Mouse (Mus musculus): ENCODE data around the gene Eif5a. TPM values are rescaled to one million over a fixed set of nuclear protein-coding genes. Genes with fewer than 3 reads are reported as not detected.

Eif5a gene
- total and polyA plus RNA-seq, 2 experiments from 2014 or later: 452 to 1,054 TPM

DNA sequence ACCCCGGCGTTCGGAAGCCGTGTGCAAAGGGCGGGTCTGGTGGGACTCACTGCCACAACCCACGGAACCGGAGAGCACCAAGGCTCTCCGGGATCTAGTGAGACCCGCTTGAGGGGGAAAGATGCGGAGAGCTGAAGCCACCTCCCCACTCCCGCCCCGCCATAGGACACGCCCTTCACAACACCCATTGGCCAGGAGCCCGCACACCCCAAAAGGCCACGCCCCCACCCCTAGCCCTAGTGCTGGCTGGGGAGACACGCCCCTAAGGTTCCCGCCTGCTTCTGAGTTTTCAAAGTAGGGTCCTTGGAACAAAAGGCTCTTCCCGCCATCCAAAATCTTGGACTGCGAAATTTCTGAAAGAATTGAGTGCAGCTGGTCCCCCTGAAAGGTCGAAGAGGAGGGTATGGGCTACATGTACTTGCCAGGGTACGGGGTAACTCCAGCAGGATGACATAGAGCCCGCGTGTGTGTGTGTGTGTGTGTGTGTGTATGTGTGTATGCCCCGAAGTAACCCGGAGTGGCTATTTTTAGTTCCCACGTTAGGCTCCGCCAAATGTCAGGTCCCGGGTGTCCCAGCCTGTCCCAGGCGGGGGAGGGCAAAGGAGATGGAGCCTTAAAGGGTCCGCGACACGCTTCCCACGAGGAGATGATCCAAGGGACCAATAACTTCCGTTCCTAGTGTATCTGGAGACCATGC lies 26.5 kb upstream of the Eif5a start, which contains the start of gene Slc2a4:
Slc2a4 (minus strand) TSS at position 123 of the 697 bp plus-strand sequence.
- TF ChIP-seq CTCF (IDR thresholded peaks at IDR 0.05): no peak
- no peak within 1 kb of the TSS for H3K27ac ChIP-seq (ENCODE audit: low read depth, low read length)

DNA sequence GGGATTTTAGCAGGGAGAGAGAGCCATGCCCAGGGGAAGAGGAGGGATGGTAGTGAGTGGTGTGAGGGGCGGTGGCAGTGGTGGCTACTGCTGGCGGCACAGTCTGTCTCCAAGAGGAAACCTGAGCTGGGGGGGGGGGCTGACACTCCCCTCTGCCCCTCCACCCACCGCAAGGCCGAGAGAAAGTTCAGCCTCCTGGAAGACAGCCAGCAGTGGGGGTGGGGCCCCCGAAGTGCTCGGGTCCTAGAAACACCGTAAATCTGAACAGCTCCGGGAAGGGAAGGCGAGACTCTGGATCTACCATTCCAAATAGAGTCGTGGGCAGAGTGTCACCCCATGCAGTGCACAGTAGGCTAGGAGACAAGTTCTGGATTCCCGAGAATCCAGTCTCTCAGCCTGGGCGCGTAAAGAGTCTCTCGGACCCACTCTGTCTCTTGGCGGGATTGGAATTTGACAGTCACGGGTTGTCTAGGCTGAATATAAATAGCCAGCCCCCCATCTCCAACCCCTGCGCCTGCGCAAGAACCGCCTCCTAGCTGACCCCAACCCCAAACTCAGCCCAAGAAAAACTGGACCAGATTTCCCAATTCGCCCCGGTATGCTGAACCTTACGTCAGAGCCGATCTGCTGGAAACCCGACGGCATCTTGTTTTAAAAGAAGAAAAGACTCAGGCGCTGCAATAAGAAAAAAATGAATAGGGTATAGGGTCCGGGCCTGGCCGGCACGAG lies 25.7 kb upstream of the Eif5a start:
- peak overlapping the region; percentile 34 for H3K4me3 ChIP-seq (ENCODE audit: low read depth, low read length)
- ATAC-seq (ENCODE audit: low FRiP score): 0 out of 2 replicates have a peak, but pooled peaks have one; percentile 24
- TF ChIP-seq CTCF (IDR thresholded peaks at IDR 0.05): no peak
- H3K4me1 ChIP-seq (ENCODE audit: insufficient read depth, low read length): no peaks in the 10 kb centered on the region
- peaks cover 15% of the 10 kb centered on the region; the same call in 1 of the 2 replicates for H3K27me3 ChIP-seq (ENCODE audit: insufficient read depth, low read length)
- DNase-seq (ENCODE audit: low spot score): peak; percentile 42
- WGBS: 3% methylated on average over 29 of the region's 29 CpGs
- peak overlapping the region; percentile 49 for H3K4me2 ChIP-seq (ENCODE audit: low read depth, low read length, poor library complexity, severe bottlenecking)
- no peak overlapping the region for H3K27ac ChIP-seq (ENCODE audit: low read depth, low read length)
- H3K9me3 ChIP-seq (ENCODE audit: low read length): no peaks in the 10 kb centered on the region
- H3K9ac ChIP-seq (replicated peaks; ENCODE audit: low read length, poor library complexity, severe bottlenecking): 0 out of 2 replicates have a peak overlapping the region, but pooled peaks have one; percentile 13
- no peaks in the 10 kb centered on the region for H3K36me3 ChIP-seq (ENCODE audit: insufficient read depth, low read length)

More for the DNA sequence above, 26.5 kb upstream of the Eif5a start, which contains the start of gene Slc2a4:
- H3K9ac ChIP-seq (replicated peaks; ENCODE audit: low read length, poor library complexity, severe bottlenecking): 0 out of 2 replicates have a peak within 1 kb of the TSS, but pooled peaks have one; percentile 13
- peak; percentile 83 for ATAC-seq (ENCODE audit: low FRiP score)
- H3K27me3 ChIP-seq (ENCODE audit: insufficient read depth, low read length): peaks cover 15% of the 10 kb centered on the region; the same call in 1 of the 2 replicates
- no peaks in the 10 kb centered on the region for H3K36me3 ChIP-seq (ENCODE audit: insufficient read depth, low read length)
- peak; percentile 89 for DNase-seq (ENCODE audit: low spot score)
- H3K4me1 ChIP-seq (ENCODE audit: insufficient read depth, low read length): no peaks in the 10 kb centered on the region
- WGBS: under 1% methylated on average over 34 of the region's 34 CpGs
- peak within 1 kb of the TSS; percentile 49 for H3K4me2 ChIP-seq (ENCODE audit: low read depth, low read length, poor library complexity, severe bottlenecking)
- H3K4me3 ChIP-seq (ENCODE audit: low read depth, low read length): peak within 1 kb of the TSS; percentile 34
- no peaks in the 10 kb centered on the region for H3K9me3 ChIP-seq (ENCODE audit: low read length)

DNA sequence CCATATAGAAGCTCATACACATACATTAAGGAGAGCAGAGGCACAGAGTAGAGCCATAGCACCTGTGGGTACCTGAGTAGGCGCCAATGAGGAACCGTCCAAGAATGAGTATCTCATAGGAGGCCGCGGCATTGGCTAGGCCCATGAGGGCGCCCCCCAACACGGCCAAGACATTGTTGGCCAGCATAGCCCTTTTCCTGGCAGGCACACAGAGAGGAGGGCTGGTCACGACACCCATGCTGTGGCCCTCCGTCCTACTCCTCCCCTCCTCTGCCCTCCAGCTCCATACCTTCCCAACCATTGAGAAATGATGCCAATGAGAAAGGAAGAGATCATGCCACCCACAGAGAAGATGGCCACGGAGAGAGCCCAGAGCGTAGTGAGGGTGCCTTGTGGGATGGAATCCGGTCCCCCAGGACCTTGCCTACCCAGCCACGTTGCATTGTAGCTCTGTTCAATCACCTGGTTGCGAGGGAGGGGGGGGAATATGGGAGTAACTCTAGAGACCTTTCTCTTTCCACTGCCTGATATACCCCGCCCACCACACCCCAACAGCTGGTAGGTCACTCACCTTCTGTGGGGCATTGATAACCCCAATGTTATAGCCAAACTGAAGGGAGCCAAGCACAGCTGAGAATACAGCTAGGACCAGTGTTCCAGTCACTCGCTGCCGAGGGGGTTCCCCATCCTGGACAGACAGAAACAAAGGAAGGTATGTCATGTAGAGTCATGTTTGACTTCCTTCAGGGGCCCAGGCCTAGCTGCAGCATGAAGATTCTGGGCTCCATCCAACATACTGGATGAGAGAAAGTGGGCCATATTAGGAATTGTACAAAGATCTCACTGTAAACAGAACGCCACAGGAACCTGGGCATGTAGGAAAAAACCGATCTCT lies 24.5 kb upstream of the Eif5a start:
- H3K27ac ChIP-seq (ENCODE audit: low read depth, low read length): no peak overlapping the region
- no peaks in the 10 kb centered on the region for H3K9me3 ChIP-seq (ENCODE audit: low read length)
- no peak overlapping the region for H3K4me3 ChIP-seq (ENCODE audit: low read depth, low read length)
- no peak for TF ChIP-seq CTCF (IDR thresholded peaks at IDR 0.05)
- peaks cover 15% of the 10 kb centered on the region; the same call in 1 of the 2 replicates for H3K27me3 ChIP-seq (ENCODE audit: insufficient read depth, low read length)
- no peak overlapping the region for H3K9ac ChIP-seq (replicated peaks; ENCODE audit: low read length, poor library complexity, severe bottlenecking)
- DNase-seq (ENCODE audit: low spot score): no peak
- WGBS: 95% methylated on average over 18 of the region's 18 CpGs
- H3K4me1 ChIP-seq (ENCODE audit: insufficient read depth, low read length): no peaks in the 10 kb centered on the region
- ATAC-seq (ENCODE audit: low FRiP score): no peak
- H3K36me3 ChIP-seq (ENCODE audit: insufficient read depth, low read length): no peaks in the 10 kb centered on the region
- no peak overlapping the region for H3K4me2 ChIP-seq (ENCODE audit: low read depth, low read length, poor library complexity, severe bottlenecking)

DNA sequence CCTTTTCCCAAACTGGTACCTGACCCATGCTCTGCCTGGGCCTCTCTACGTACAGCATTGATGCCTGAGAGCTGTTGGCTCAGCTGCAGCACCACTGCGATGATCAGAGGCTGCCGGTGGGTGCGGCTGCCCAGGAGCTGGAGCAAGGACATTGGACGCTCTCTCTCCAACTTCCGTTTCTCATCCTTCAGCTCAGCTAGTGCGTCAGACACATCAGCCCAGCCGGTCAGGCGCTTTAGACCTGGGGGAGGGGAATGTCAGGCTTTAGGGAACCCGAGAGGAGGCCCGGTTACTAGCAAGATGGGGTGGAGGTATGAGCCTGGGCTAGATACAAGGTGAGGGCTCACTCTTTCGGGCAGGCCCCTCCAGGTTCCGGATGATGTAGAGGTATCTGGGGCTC lies 23.5 kb upstream of the Eif5a start:
- no peak overlapping the region for H3K4me3 ChIP-seq (ENCODE audit: low read depth, low read length)
- no peaks in the 10 kb centered on the region for H3K36me3 ChIP-seq (ENCODE audit: insufficient read depth, low read length)
- H3K4me2 ChIP-seq (ENCODE audit: low read depth, low read length, poor library complexity, severe bottlenecking): no peak overlapping the region
- no peaks in the 10 kb centered on the region for H3K4me1 ChIP-seq (ENCODE audit: insufficient read depth, low read length)
- ATAC-seq (ENCODE audit: low FRiP score) (no peak), DNase-seq (ENCODE audit: low spot score) (no peak)
- H3K27me3 ChIP-seq (ENCODE audit: insufficient read depth, low read length): peaks cover 15% of the 10 kb centered on the region; the same call in 1 of the 2 replicates
- 83% methylated on average over 13 of the region's 13 CpGs for WGBS
- no peak overlapping the region for H3K27ac ChIP-seq (ENCODE audit: low read depth, low read length)
- no peaks in the 10 kb centered on the region for H3K9me3 ChIP-seq (ENCODE audit: low read length)
- H3K9ac ChIP-seq (replicated peaks; ENCODE audit: low read length, poor library complexity, severe bottlenecking): no peak overlapping the region
- no peak for TF ChIP-seq CTCF (IDR thresholded peaks at IDR 0.05)

DNA sequence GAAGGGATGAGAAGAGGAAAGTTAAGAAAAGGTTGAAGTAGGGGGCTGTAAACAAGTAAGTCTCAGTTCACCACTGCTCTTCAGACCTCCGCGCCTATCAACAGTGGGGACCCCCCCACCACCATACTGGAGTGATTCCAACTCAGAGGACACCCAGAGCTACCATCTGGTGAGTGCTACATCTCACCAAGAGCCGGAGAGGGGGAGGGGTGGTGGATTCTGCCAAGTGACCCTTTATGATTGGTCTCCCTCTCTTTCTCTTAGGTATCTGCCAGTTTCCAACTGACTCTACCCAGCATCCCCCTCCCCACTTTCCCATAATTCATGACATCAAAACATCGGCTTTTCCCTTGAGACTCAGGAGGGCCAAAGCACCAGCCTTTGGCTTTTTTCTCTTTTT lies 19.2 kb upstream of the Eif5a start:
- no peak for TF ChIP-seq CTCF (IDR thresholded peaks at IDR 0.05)
- WGBS: 86% methylated on average over 4 of the region's 4 CpGs

More for the DNA sequence above, 19.2 kb upstream of the Eif5a start:
- H3K4me2 ChIP-seq (ENCODE audit: low read depth, low read length, poor library complexity, severe bottlenecking): no peak overlapping the region
- no peak overlapping the region for H3K4me3 ChIP-seq (ENCODE audit: low read depth, low read length)
- H3K27me3 ChIP-seq (ENCODE audit: insufficient read depth, low read length): peaks cover 3% of the 10 kb centered on the region; the same call in 1 of the 2 replicates
- H3K36me3 ChIP-seq (ENCODE audit: insufficient read depth, low read length): no peaks in the 10 kb centered on the region
- H3K9ac ChIP-seq (replicated peaks; ENCODE audit: low read length, poor library complexity, severe bottlenecking): no peak overlapping the region
- ATAC-seq (ENCODE audit: low FRiP score) (no peak), DNase-seq (ENCODE audit: low spot score) (peak; percentile 64)
- H3K4me1 ChIP-seq (ENCODE audit: insufficient read depth, low read length): no peaks in the 10 kb centered on the region
- no peak overlapping the region for H3K27ac ChIP-seq (ENCODE audit: low read depth, low read length)
- H3K9me3 ChIP-seq (ENCODE audit: low read length): no peaks in the 10 kb centered on the region
